Mouse (Mus musculus): Measurements from ENCODE around the gene Tgfbr3. TPM values are rescaled to one million over a fixed set of nuclear protein-coding genes. Genes with fewer than 3 reads are reported as not detected.
A peak's percentile ranks its signal among the peaks of the same experiment; 100 is the strongest.

Tgfbr3 gene
- polyA plus RNA-seq, 1 experiment from 2014 or later, result 38.2 TPM

GRCm38 (mm10) chr5:107217139-107217538 lies 72.3 kb downstream of the Tgfbr3 start:
- no peaks in the 10 kb centered on the region for H3K27me3 ChIP-seq (ENCODE audit: control insufficient read depth, insufficient read depth, low read length)
- H3K9me3 ChIP-seq (replicated peaks; ENCODE audit: control insufficient read depth, low read length), result no peaks in the 10 kb centered on the region
- H3K36me3 ChIP-seq (ENCODE audit: control insufficient read depth, insufficient read depth, low read length), result no peaks in the 10 kb centered on the region
- H3K4me1 ChIP-seq (ENCODE audit: control insufficient read depth, insufficient read depth, low read length), result peaks cover 31% of the 10 kb centered on the region
- 47% methylated on average over 2 of the region's 2 CpGs for WGBS (ENCODE audit: insufficient replicate concordance)
- H3K4me3 ChIP-seq (ENCODE audit: low read depth, low read length), result no peak overlapping the region
- no peak for ATAC-seq (replicated peaks; ENCODE audit: insufficient number of reproducible peaks, low FRiP score, low TSS enrichment)
- H3K27ac ChIP-seq (ENCODE audit: low read depth, low read length), result peak overlapping the region; percentile 38; the same call in 1 of the 2 replicates
- H3K4me2 ChIP-seq, result no peak overlapping the region
- no peak overlapping the region for H3K9ac ChIP-seq (ENCODE audit: low read depth, low read length)

- H3K4me2 ChIP-seq, result no peak overlapping the region
- 77% methylated on average over 9 of the region's 9 CpGs for WGBS (ENCODE audit: insufficient replicate concordance)
- no peaks in the 10 kb centered on the region for H3K36me3 ChIP-seq (ENCODE audit: control insufficient read depth, insufficient read depth, low read length)
- H3K9me3 ChIP-seq (replicated peaks; ENCODE audit: control insufficient read depth, low read length), result no peaks in the 10 kb centered on the region
- no peaks in the 10 kb centered on the region for H3K27me3 ChIP-seq (ENCODE audit: control insufficient read depth, insufficient read depth, low read length)
- peaks cover 18% of the 10 kb centered on the region for H3K4me1 ChIP-seq (ENCODE audit: control insufficient read depth, insufficient read depth, low read length)
- ATAC-seq (replicated peaks; ENCODE audit: insufficient number of reproducible peaks, low FRiP score, low TSS enrichment), result no peak
- no peak overlapping the region for H3K4me3 ChIP-seq (ENCODE audit: low read depth, low read length)
- H3K27ac ChIP-seq (ENCODE audit: low read depth, low read length), result no peak overlapping the region
- no peak overlapping the region for H3K9ac ChIP-seq (ENCODE audit: low read depth, low read length)
Observed at GRCm38 (mm10) chr5:107213373-107214132, 75.9 kb downstream of the Tgfbr3 start.

DNA sequence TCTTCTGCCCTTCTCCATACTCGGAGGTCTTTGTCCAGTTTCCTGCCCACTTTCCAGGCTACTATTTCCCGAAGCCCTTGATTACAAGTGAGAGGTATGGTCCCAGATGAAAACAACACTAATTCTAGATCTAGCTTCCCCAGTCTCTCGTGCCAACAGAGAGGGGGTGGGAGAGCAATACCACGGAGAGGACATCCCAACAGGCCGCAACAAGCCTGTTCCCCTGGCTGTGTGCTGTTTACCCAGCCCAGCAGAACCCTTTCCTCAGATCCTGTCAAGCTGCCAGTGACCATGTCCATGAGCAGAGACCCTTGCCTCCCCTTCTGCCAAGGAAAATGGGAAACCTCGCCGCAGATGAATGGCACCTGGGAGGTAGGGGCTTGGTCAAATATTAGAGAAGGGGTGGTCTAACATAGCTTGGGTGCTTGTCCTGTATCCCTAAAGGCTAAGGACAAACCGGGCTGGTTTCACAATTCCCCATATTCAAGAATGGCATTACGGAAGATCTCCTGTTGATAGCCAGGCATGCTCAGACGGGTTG lies 77.5 kb downstream of the Tgfbr3 start:
- no peak overlapping the region for H3K27ac ChIP-seq (ENCODE audit: low read depth, low read length)
- WGBS (ENCODE audit: insufficient replicate concordance), result 79% methylated on average over 10 of the region's 10 CpGs
- no peaks in the 10 kb centered on the region for H3K36me3 ChIP-seq (ENCODE audit: control insufficient read depth, insufficient read depth, low read length)
- H3K4me1 ChIP-seq (ENCODE audit: control insufficient read depth, insufficient read depth, low read length), result peaks cover 8% of the 10 kb centered on the region
- no peak for ATAC-seq (replicated peaks; ENCODE audit: insufficient number of reproducible peaks, low FRiP score, low TSS enrichment)
- no peaks in the 10 kb centered on the region for H3K9me3 ChIP-seq (replicated peaks; ENCODE audit: control insufficient read depth, low read length)
- no peaks in the 10 kb centered on the region for H3K27me3 ChIP-seq (ENCODE audit: control insufficient read depth, insufficient read depth, low read length)
- no peak overlapping the region for H3K9ac ChIP-seq (ENCODE audit: low read depth, low read length)
- no peak overlapping the region for H3K4me3 ChIP-seq (ENCODE audit: low read depth, low read length)
- H3K4me2 ChIP-seq, result no peak overlapping the region

GRCm38 (mm10) chr5:107210040-107210439 lies 79.4 kb downstream of the Tgfbr3 start:
- WGBS (ENCODE audit: insufficient replicate concordance), result 81% methylated on average over 2 of the region's 2 CpGs
- Histone ChIP-seq H3K4me2 (no peak overlapping the region), H3K4me1 (ENCODE audit: control insufficient read depth, insufficient read depth, low read length) (peaks cover 8% of the 10 kb centered on the region), H3K9me3 (replicated peaks; ENCODE audit: control insufficient read depth, low read length) (no peaks in the 10 kb centered on the region), H3K36me3 (ENCODE audit: control insufficient read depth, insufficient read depth, low read length) (no peaks in the 10 kb centered on the region), H3K4me3 (ENCODE audit: low read depth, low read length) (no peak overlapping the region), H3K27me3 (ENCODE audit: control insufficient read depth, insufficient read depth, low read length) (no peaks in the 10 kb centered on the region), H3K9ac (ENCODE audit: low read depth, low read length) (no peak overlapping the region), H3K27ac (ENCODE audit: low read depth, low read length) (no peak overlapping the region)
- ATAC-seq (replicated peaks; ENCODE audit: insufficient number of reproducible peaks, low FRiP score, low TSS enrichment), result no peak

DNA sequence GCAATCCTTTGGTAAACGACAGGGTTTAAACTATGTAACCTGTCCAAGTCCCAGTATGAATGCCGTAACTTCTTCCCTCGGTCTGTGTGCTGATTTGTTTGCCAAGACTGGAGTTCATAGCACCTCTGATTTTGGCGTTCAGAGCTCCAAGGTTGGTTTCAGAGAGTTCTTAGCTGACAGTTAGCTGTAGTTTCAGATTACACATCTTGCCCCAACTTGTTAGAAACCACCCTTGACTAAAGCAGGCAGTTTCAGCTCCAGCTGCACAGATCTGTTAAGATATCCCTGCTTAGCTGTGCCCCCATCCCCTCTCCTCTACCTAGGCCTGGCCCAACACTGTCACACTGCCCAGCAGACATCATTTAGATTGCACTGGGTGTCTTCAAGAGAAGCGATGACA lies 81.5 kb downstream of the Tgfbr3 start:
- Histone ChIP-seq H3K27ac (ENCODE audit: low read depth, low read length) (no peak overlapping the region), H3K4me2 (no peak overlapping the region), H3K9me3 (replicated peaks; ENCODE audit: control insufficient read depth, low read length) (no peaks in the 10 kb centered on the region), H3K4me1 (ENCODE audit: control insufficient read depth, insufficient read depth, low read length) (peaks cover 5% of the 10 kb centered on the region; the same call in 1 of the 2 replicates), H3K27me3 (ENCODE audit: control insufficient read depth, insufficient read depth, low read length) (no peaks in the 10 kb centered on the region), H3K9ac (ENCODE audit: low read depth, low read length) (no peak overlapping the region), H3K36me3 (ENCODE audit: control insufficient read depth, insufficient read depth, low read length) (no peaks in the 10 kb centered on the region), H3K4me3 (ENCODE audit: low read depth, low read length) (no peak overlapping the region)
- 78% methylated on average over 5 of the region's 5 CpGs for WGBS (ENCODE audit: insufficient replicate concordance)
- no peak for ATAC-seq (replicated peaks; ENCODE audit: insufficient number of reproducible peaks, low FRiP score, low TSS enrichment)

- Histone ChIP-seq H3K4me1 (ENCODE audit: control insufficient read depth, insufficient read depth, low read length) (peaks cover 14% of the 10 kb centered on the region), H3K9ac (ENCODE audit: low read depth, low read length) (no peak overlapping the region), H3K4me2 (no peak overlapping the region), H3K27ac (ENCODE audit: low read depth, low read length) (no peak overlapping the region), H3K27me3 (ENCODE audit: control insufficient read depth, insufficient read depth, low read length) (no peaks in the 10 kb centered on the region), H3K36me3 (ENCODE audit: control insufficient read depth, insufficient read depth, low read length) (no peaks in the 10 kb centered on the region), H3K9me3 (replicated peaks; ENCODE audit: control insufficient read depth, low read length) (no peaks in the 10 kb centered on the region), H3K4me3 (ENCODE audit: low read depth, low read length) (no peak overlapping the region)
- no peak for ATAC-seq (replicated peaks; ENCODE audit: insufficient number of reproducible peaks, low FRiP score, low TSS enrichment)
Observed at GRCm38 (mm10) chr5:107204306-107204705, 85.1 kb downstream of the Tgfbr3 start.

DNA sequence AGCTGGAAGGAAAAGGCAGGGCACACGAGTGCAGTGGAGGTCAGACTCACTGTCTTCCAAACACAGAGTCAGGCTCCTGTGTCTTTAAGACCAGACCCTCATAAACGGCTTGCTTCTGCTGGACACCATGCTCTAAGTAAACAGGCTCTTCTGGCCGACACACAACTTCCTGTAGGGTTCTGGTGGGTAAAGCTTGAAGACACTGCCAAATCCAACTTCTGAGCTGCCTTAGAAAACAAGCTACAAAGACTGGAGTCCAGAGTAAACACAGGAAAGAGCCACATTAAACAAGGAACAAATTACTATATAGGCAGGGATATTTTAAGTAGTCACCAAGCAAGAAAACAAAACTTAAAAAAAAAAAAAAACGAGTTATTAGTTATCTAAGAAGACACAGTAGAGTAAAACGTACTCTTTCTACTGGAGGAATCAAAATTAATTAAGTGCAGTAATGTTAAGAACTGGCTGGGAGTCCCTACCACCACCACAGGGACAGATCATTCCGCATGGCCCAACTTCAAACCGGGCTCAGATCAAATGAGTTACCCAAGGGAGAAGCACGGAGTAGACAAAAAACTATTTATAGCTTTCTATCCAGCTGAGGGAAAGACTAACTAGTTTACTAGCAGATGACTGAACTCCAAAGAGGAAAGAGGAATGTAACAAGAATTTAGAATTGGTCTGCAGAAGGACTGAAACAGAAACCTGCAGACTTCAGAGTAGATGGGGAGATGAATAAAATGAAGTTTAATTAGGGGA lies 86.4 kb downstream of the Tgfbr3 start:
- no peaks in the 10 kb centered on the region for H3K9me3 ChIP-seq (replicated peaks; ENCODE audit: control insufficient read depth, low read length)
- no peaks in the 10 kb centered on the region for H3K36me3 ChIP-seq (ENCODE audit: control insufficient read depth, insufficient read depth, low read length)
- no peak overlapping the region for H3K4me3 ChIP-seq (ENCODE audit: low read depth, low read length)
- 39% methylated on average over 8 of the region's 8 CpGs for WGBS (ENCODE audit: insufficient replicate concordance)
- peaks cover 14% of the 10 kb centered on the region for H3K4me1 ChIP-seq (ENCODE audit: control insufficient read depth, insufficient read depth, low read length)
- H3K27ac ChIP-seq (ENCODE audit: low read depth, low read length), result no peak overlapping the region
- H3K27me3 ChIP-seq (ENCODE audit: control insufficient read depth, insufficient read depth, low read length), result no peaks in the 10 kb centered on the region
- no peak for ATAC-seq (replicated peaks; ENCODE audit: insufficient number of reproducible peaks, low FRiP score, low TSS enrichment)
- no peak overlapping the region for H3K9ac ChIP-seq (ENCODE audit: low read depth, low read length)
- no peak overlapping the region for H3K4me2 ChIP-seq

DNA sequence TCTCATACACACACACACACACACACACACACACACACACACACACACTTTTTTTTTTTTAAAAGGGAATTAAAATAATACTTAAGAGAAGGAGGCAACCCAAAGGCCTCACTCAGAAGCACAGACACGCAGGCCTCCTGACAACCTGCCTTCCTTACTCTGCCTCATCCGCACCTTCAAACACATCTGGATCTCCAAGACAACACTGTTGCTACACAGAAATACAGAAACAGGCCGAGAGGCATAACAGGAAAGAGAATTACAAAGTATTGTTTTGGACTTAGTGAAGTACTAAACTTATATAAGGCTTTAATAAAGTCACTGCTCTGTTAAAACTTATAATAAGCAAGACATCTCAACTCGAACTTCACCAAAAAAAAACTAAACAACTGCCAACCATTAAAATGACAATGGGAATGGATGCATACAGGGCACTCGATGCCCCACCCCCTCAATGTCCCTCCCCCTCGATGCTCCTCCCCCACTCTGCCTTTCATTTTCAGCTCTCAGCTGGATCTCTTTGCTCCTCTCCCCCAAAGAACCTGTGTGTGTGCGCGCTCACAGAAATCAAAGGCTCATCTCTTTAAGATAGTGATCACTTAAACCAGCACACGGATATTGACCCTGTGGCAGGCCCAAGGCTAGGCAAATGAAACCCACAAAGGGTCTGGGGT lies 87.8 kb downstream of the Tgfbr3 start:
- H3K27ac ChIP-seq (ENCODE audit: low read depth, low read length), result no peak overlapping the region
- H3K27me3 ChIP-seq (ENCODE audit: control insufficient read depth, insufficient read depth, low read length), result no peaks in the 10 kb centered on the region
- H3K4me2 ChIP-seq, result no peak overlapping the region
- H3K9me3 ChIP-seq (replicated peaks; ENCODE audit: control insufficient read depth, low read length), result no peaks in the 10 kb centered on the region
- H3K4me1 ChIP-seq (ENCODE audit: control insufficient read depth, insufficient read depth, low read length), result peaks cover 14% of the 10 kb centered on the region
- no peak overlapping the region for H3K4me3 ChIP-seq (ENCODE audit: low read depth, low read length)
- H3K9ac ChIP-seq (ENCODE audit: low read depth, low read length), result no peak overlapping the region
- 62% methylated on average over 9 of the region's 9 CpGs for WGBS (ENCODE audit: insufficient replicate concordance)
- no peak for ATAC-seq (replicated peaks; ENCODE audit: insufficient number of reproducible peaks, low FRiP score, low TSS enrichment)
- H3K36me3 ChIP-seq (ENCODE audit: control insufficient read depth, insufficient read depth, low read length), result no peaks in the 10 kb centered on the region

Data from heart, embryonic 11.5 days (tissue).